Mouse (Mus musculus): ENCODE measurements around the gene Srl. TPM values are rescaled to one million over a fixed set of nuclear protein-coding genes. Genes with fewer than 3 reads are reported as not detected.

Srl gene
- polyA plus RNA-seq, 1 experiment, result not detected

- TF ChIP-seq CTCF (IDR thresholded peaks at IDR 0.05; ENCODE audit: insufficient read depth, low read depth, low read length), result no peak
- TF ChIP-seq POLR2A (IDR thresholded peaks at IDR 0.05; ENCODE audit: insufficient read depth, low read depth, low read length), result no peak
- no peak overlapping the region for H3K4me3 ChIP-seq (ENCODE audit: insufficient read depth, low read depth, low read length)
- no peak overlapping the region for H3K27ac ChIP-seq (ENCODE audit: insufficient read depth, low read depth, low read length)
- WGBS, result 39% methylated on average over 1 of the region's 1 CpGs
- H3K4me1 ChIP-seq (ENCODE audit: control insufficient read depth, insufficient read depth, low read length), result peaks cover 12% of the 10 kb centered on the region
These were observed 97.2 kb downstream of the Srl start for GRCm38 (mm10) chr16:4444378-4444777.

- TF ChIP-seq POLR2A (IDR thresholded peaks at IDR 0.05; ENCODE audit: insufficient read depth, low read depth, low read length) (no peak), CTCF (IDR thresholded peaks at IDR 0.05; ENCODE audit: insufficient read depth, low read depth, low read length) (no peak)
- H3K4me3 ChIP-seq (ENCODE audit: insufficient read depth, low read depth, low read length), result no peak overlapping the region
- H3K27ac ChIP-seq (ENCODE audit: insufficient read depth, low read depth, low read length), result no peak overlapping the region
- peaks cover 5% of the 10 kb centered on the region; the same call in 1 of the 2 replicates for H3K4me1 ChIP-seq (ENCODE audit: control insufficient read depth, insufficient read depth, low read length)
- 70% methylated on average over 10 of the region's 10 CpGs for WGBS
These were observed 102.1 kb downstream of the Srl start for GRCm38 (mm10) chr16:4439302-4440066.

- peaks cover 5% of the 10 kb centered on the region; the same call in 1 of the 2 replicates for H3K4me1 ChIP-seq (ENCODE audit: control insufficient read depth, insufficient read depth, low read length)
- TF ChIP-seq POLR2A (IDR thresholded peaks at IDR 0.05; ENCODE audit: insufficient read depth, low read depth, low read length) (no peak), CTCF (IDR thresholded peaks at IDR 0.05; ENCODE audit: insufficient read depth, low read depth, low read length) (no peak)
- H3K27ac ChIP-seq (ENCODE audit: insufficient read depth, low read depth, low read length), result no peak overlapping the region
- WGBS, result 76% methylated on average over 4 of the region's 4 CpGs
- H3K4me3 ChIP-seq (ENCODE audit: insufficient read depth, low read depth, low read length), result no peak overlapping the region
These were observed 104.9 kb downstream of the Srl start for GRCm38 (mm10) chr16:4436738-4437137.

- WGBS, result 86% methylated on average over 2 of the region's 2 CpGs
- no peak overlapping the region for H3K4me3 ChIP-seq (ENCODE audit: insufficient read depth, low read depth, low read length)
- peaks cover 7% of the 10 kb centered on the region for H3K4me1 ChIP-seq (ENCODE audit: control insufficient read depth, insufficient read depth, low read length)
- TF ChIP-seq POLR2A (IDR thresholded peaks at IDR 0.05; ENCODE audit: insufficient read depth, low read depth, low read length), result no peak
- TF ChIP-seq CTCF (IDR thresholded peaks at IDR 0.05; ENCODE audit: insufficient read depth, low read depth, low read length), result no peak
- no peak overlapping the region for H3K27ac ChIP-seq (ENCODE audit: insufficient read depth, low read depth, low read length)
These were observed 106.2 kb downstream of the Srl start for GRCm38 (mm10) chr16:4435371-4435770.

GRCm38 (mm10) chr16:4431841-4432240 lies 109.8 kb downstream of the Srl start:
- 83% methylated on average over 4 of the region's 4 CpGs for WGBS
- peaks cover 2% of the 10 kb centered on the region for H3K4me1 ChIP-seq (ENCODE audit: control insufficient read depth, insufficient read depth, low read length)
- TF ChIP-seq CTCF (IDR thresholded peaks at IDR 0.05; ENCODE audit: insufficient read depth, low read depth, low read length) (no peak), POLR2A (IDR thresholded peaks at IDR 0.05; ENCODE audit: insufficient read depth, low read depth, low read length) (no peak)
- no peak overlapping the region for H3K27ac ChIP-seq (ENCODE audit: insufficient read depth, low read depth, low read length)
- H3K4me3 ChIP-seq (ENCODE audit: insufficient read depth, low read depth, low read length), result no peak overlapping the region

GRCm38 (mm10) chr16:4431013-4431412 lies 110.6 kb downstream of the Srl start:
- Histone ChIP-seq H3K27ac (ENCODE audit: insufficient read depth, low read depth, low read length) (0 out of 2 replicates have a peak overlapping the region, but pooled peaks have one; percentile 18), H3K4me1 (ENCODE audit: control insufficient read depth, insufficient read depth, low read length) (peaks cover 2% of the 10 kb centered on the region), H3K4me3 (ENCODE audit: insufficient read depth, low read depth, low read length) (no peak overlapping the region)
- WGBS, result 58% methylated on average over 3 of the region's 3 CpGs
- no peak for TF ChIP-seq POLR2A (IDR thresholded peaks at IDR 0.05; ENCODE audit: insufficient read depth, low read depth, low read length)

- no peak for TF ChIP-seq POLR2A (IDR thresholded peaks at IDR 0.05; ENCODE audit: insufficient read depth, low read depth, low read length)
- Histone ChIP-seq H3K4me3 (ENCODE audit: insufficient read depth, low read depth, low read length) (no peak overlapping the region), H3K27ac (ENCODE audit: insufficient read depth, low read depth, low read length) (no peak overlapping the region), H3K4me1 (ENCODE audit: control insufficient read depth, insufficient read depth, low read length) (peaks cover 2% of the 10 kb centered on the region)
- 81% methylated on average over 5 of the region's 5 CpGs for WGBS
These were observed 111.4 kb downstream of the Srl start for GRCm38 (mm10) chr16:4430232-4430631.

Other genes with a start within 250 kb of the Srl start
- not detected in 2 replicates for gene Adcy9, start 121.3 kb downstream of the Srl start, polyA plus RNA-seq (2012; ENCODE audit: insufficient read depth, insufficient read length, low replicate concordance, missing spikeins)
- not detected in 2 replicates for gene Tfap4, start 18.0 kb upstream of the Srl start, polyA plus RNA-seq (2012; ENCODE audit: insufficient read depth, insufficient read length, low replicate concordance, missing spikeins)
- gene Glis2, start 52.9 kb upstream of the Srl start, polyA plus RNA-seq (2012; ENCODE audit: insufficient read depth, insufficient read length, low replicate concordance, missing spikeins), result not detected in 2 replicates
- gene Pam16, start 83.2 kb upstream of the Srl start, polyA plus RNA-seq (2012; ENCODE audit: insufficient read depth, insufficient read length, low replicate concordance, missing spikeins), result not detected in 2 replicates
- gene Vasn, start 98.1 kb upstream of the Srl start, polyA plus RNA-seq (2012; ENCODE audit: insufficient read depth, insufficient read length, low replicate concordance, missing spikeins), result not detected in 2 replicates
- not detected in 2 replicates for gene Dnaja3, start 98.2 kb upstream of the Srl start, polyA plus RNA-seq (2012; ENCODE audit: insufficient read depth, insufficient read length, low replicate concordance, missing spikeins)
- gene Coro7, start 138.0 kb upstream of the Srl start, polyA plus RNA-seq (2012; ENCODE audit: insufficient read depth, insufficient read length, low replicate concordance, missing spikeins), result not detected in 2 replicates
- gene Nmral1, start 177.5 kb upstream of the Srl start, polyA plus RNA-seq (2012; ENCODE audit: insufficient read depth, insufficient read length, low replicate concordance, missing spikeins), result not detected in 2 replicates
- gene Hmox2, start 184.5 kb upstream of the Srl start, polyA plus RNA-seq (2012; ENCODE audit: insufficient read depth, insufficient read length, low replicate concordance, missing spikeins), result not detected in 2 replicates
- 128 TPM in 1 of 2 replicates, not detected in the other for gene Cdip1, start 248.5 kb upstream of the Srl start, polyA plus RNA-seq (2012; ENCODE audit: insufficient read depth, insufficient read length, low replicate concordance, missing spikeins)